Mouse (Mus musculus) forebrain, postnatal 0 days (tissue): Measurements from ENCODE around the gene Cers5. TPM values are rescaled to one million over a fixed set of nuclear protein-coding genes. Genes with fewer than 3 reads are reported as not detected.

Source experiments
- ATAC-seq: fragments of 200-750 bp; cut with Nextera tagmentation; 2 replicates; pipeline ENCODE4 v1.8.0; 2017; ENCODE audit warnings: mild to moderate bottlenecking, moderate library complexity
- DNase-seq: peaks from one replicate; pipeline ENCODE4 v3.0.0-alpha.2; 2015
- H3K27ac ChIP-seq: fragments of 300-500 bp; sonication (generic); 2 replicates; pipeline ENCODE4 v1.5.1; 2014; ENCODE audit warnings: low read depth, mild to moderate bottlenecking, antibody characterized with exemption, low read length, moderate library complexity, mixed read lengths
- H3K27me3 ChIP-seq: fragments of 300-500 bp; sonication (generic); 2 replicates; pipeline ENCODE4 v1.6.1; 2014; ENCODE audit warnings: mild to moderate bottlenecking, low read length, mixed read lengths; ENCODE audit not compliant: insufficient read depth
- H3K36me3 ChIP-seq: fragments of 300-500 bp; sonication (generic); 2 replicates; pipeline ENCODE4 v1.6.1; 2014; ENCODE audit warnings: mild to moderate bottlenecking, moderate library complexity; ENCODE audit not compliant: insufficient read depth
- H3K4me1 ChIP-seq: fragments of 300-500 bp; sonication (generic); 2 replicates; pipeline ENCODE4 v1.6.1; 2014; ENCODE audit warnings: antibody characterized with exemption; ENCODE audit not compliant: insufficient read depth
- H3K4me2 ChIP-seq: fragments of 300-500 bp; sonication (generic); 2 replicates; pipeline ENCODE4 v1.6.1; 2014; ENCODE audit warnings: low read depth, mild to moderate bottlenecking, moderate library complexity
- H3K4me3 ChIP-seq: fragments of 300-500 bp; sonication (generic); 2 replicates; pipeline ENCODE4 v1.5.1; 2014; ENCODE audit warnings: low read depth, low read length, mixed read lengths
- H3K9ac ChIP-seq: fragments of 300-500 bp; sonication (generic); 2 replicates; pipeline ENCODE4 v1.6.1; 2014; ENCODE audit warnings: mild to moderate bottlenecking
- H3K9me3 ChIP-seq: fragments of 300-500 bp; sonication (generic); 2 replicates; pipeline ENCODE4 v1.6.1; 2016; ENCODE audit warnings: low read length
- CTCF ChIP-seq: sonication (generic); IDR thresholded peaks from 2 replicates; pipeline ENCODE4 v1.5.1; 2016; ENCODE audit warnings: antibody characterized with exemption, control low read depth, low read depth
- WGBS: fragments of 180-500 bp; shearing (Covaris S2); extraction: QIAGEN DNeasy Blood & Tissue Kit; methylation state at CpG from one replicate; pipeline ENCODE4 v1.1.7; 2014; 5-methylcytosine and 5-hydroxymethylcytosine counted together
- polyA plus RNA-seq: library from polyadenylated mRNA; unstranded; fragments of >200 nt; fragmentation: Nextera tagmentation; extraction: Ambion mirVana; gene quantifications from 2 replicates; pipeline ENCODE4 v1.2.1, GENCODE M21; 2015
- total RNA-seq: library from RNA; depleted of rRNA; stranded (reverse); fragments of >200 nt; gene quantifications from 2 replicates; pipeline ENCODE4 v1.2.3, GENCODE M21; 2014; rRNA removed

Gene Cers5
- total and polyA plus RNA-seq, 2 experiments from 2014 or later = 76.8 to 99.2 TPM

- WGBS = 57% methylated on average over 9 of the region's 9 CpGs
- Histone ChIP-seq H3K9me3 (no peaks in the 10 kb centered on the region), H3K4me3 (no peak overlapping the region), H3K4me2 (no peak overlapping the region), H3K36me3 (peaks cover 22% of the 10 kb centered on the region), H3K4me1 (no peaks in the 10 kb centered on the region), H3K27ac (no peak overlapping the region), H3K9ac (no peak overlapping the region), H3K27me3 (no peaks in the 10 kb centered on the region)
- TF ChIP-seq CTCF = no peak
- peak; percentile 45; the same call in 1 of the 2 replicates for ATAC-seq
- DNase-seq = no peak
Measured at GRCm38 (mm10) chr15:99691976-99692375, 80.7 kb downstream of the Cers5 start.

- no peaks in the 10 kb centered on the region for H3K9me3 ChIP-seq
- no peaks in the 10 kb centered on the region for H3K27me3 ChIP-seq
- no peak overlapping the region for H3K4me3 ChIP-seq
- TF ChIP-seq CTCF = no peak
- H3K4me1 ChIP-seq = no peaks in the 10 kb centered on the region
- 25% methylated on average over 4 of the region's 4 CpGs for WGBS
- H3K9ac ChIP-seq = no peak overlapping the region
- peaks cover 12% of the 10 kb centered on the region for H3K36me3 ChIP-seq
- ATAC-seq (no peak), DNase-seq (no peak)
- no peak overlapping the region for H3K27ac ChIP-seq
- H3K4me2 ChIP-seq = no peak overlapping the region
Measured at GRCm38 (mm10) chr15:99690924-99691323, 81.8 kb downstream of the Cers5 start.

DNA sequence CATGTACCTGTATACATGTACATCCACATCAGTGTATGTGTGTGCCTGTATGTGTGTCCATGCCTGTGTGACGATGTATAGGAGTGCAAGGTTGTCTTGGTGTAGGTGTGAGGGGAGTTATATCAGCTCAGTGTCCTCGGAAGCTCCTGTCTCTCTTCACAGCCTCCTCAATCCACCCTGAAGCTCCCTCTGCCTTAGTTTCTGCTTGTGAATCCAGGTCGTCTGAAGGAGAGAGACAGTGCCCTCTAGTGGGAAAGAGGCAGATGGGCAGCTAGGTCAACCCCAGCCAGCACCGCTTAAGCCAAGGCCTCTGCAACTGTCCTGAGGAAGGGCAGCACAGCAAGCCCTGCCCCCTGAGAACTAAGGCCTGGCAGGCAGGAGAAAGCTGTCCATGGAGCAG lies 84.0 kb downstream of the Cers5 start:
- DNase-seq = peak; percentile 74
- Histone ChIP-seq H3K9me3 (no peaks in the 10 kb centered on the region), H3K9ac (no peak overlapping the region), H3K27ac (no peak overlapping the region), H3K4me1 (no peaks in the 10 kb centered on the region), H3K36me3 (peaks cover 21% of the 10 kb centered on the region), H3K4me3 (no peak overlapping the region), H3K4me2 (no peak overlapping the region), H3K27me3 (no peaks in the 10 kb centered on the region)
- 8% methylated on average over 4 of the region's 4 CpGs for WGBS
- ATAC-seq = peak; percentile 73
- TF ChIP-seq CTCF = peak; percentile 95

Other genes starting within 250 kb of the Cers5 start
- gene Faim2, start 244.7 kb downstream of the Cers5 start, total RNA-seq = 19.2 and 25.6 TPM in 2 replicates
- 44.6 and 57.4 TPM in 2 replicates for gene Faim2, start 244.7 kb downstream of the Cers5 start, polyA plus RNA-seq
- not detected in 2 replicates for gene Aqp2, start 193.8 kb downstream of the Cers5 start, total RNA-seq
- gene Aqp2, start 193.8 kb downstream of the Cers5 start, polyA plus RNA-seq = not detected in 2 replicates
- 0.46 and 0.76 TPM in 2 replicates for gene Aqp5, start 182.1 kb downstream of the Cers5 start, total RNA-seq
- gene Aqp5, start 182.1 kb downstream of the Cers5 start, polyA plus RNA-seq = 0.59 and 0.64 TPM in 2 replicates
- gene Aqp6, start 171.5 kb downstream of the Cers5 start, total RNA-seq = not detected in 2 replicates
- gene Aqp6, start 171.5 kb downstream of the Cers5 start, polyA plus RNA-seq = 0.06 TPM in 1 of 2 replicates, not detected in the other
- gene Racgap1, start 121.2 kb downstream of the Cers5 start, total RNA-seq = 27.5 and 39.7 TPM in 2 replicates
- 31.7 and 34.2 TPM in 2 replicates for gene Racgap1, start 121.2 kb downstream of the Cers5 start, polyA plus RNA-seq
- gene Asic1, start 102.5 kb downstream of the Cers5 start, total RNA-seq = 81.9 and 99.1 TPM in 2 replicates
- gene Asic1, start 102.5 kb downstream of the Cers5 start, polyA plus RNA-seq = 24.7 and 28.1 TPM in 2 replicates
- 89.7 and 90.1 TPM in 2 replicates for gene Smarcd1, start 70.8 kb downstream of the Cers5 start, total RNA-seq
- gene Smarcd1, start 70.8 kb downstream of the Cers5 start, polyA plus RNA-seq = 93.6 and 107 TPM in 2 replicates
- not detected in 2 replicates for gene Gm17349, start 67.4 kb downstream of the Cers5 start, total RNA-seq
- gene Gm17349, start 67.4 kb downstream of the Cers5 start, polyA plus RNA-seq = not detected in 2 replicates
- gene Gpd1, start 55.4 kb downstream of the Cers5 start, total RNA-seq = 6.0 and 6.1 TPM in 2 replicates
- 3.9 and 4.3 TPM in 2 replicates for gene Gpd1, start 55.4 kb downstream of the Cers5 start, polyA plus RNA-seq
- gene Cox14, start 47.3 kb downstream of the Cers5 start, total RNA-seq = 69.0 and 86.2 TPM in 2 replicates
- gene Cox14, start 47.3 kb downstream of the Cers5 start, polyA plus RNA-seq = 177 and 209 TPM in 2 replicates
- gene Lima1, start 102.6 kb upstream of the Cers5 start, total RNA-seq = 9.7 and 12.5 TPM in 2 replicates
- 8.5 and 11.8 TPM in 2 replicates for gene Lima1, start 102.6 kb upstream of the Cers5 start, polyA plus RNA-seq
- gene Fam186a, start 194.2 kb upstream of the Cers5 start, total RNA-seq = under 0.01 TPM in 1 of 2 replicates, not detected in the other
- not detected in 2 replicates for gene Fam186a, start 194.2 kb upstream of the Cers5 start, polyA plus RNA-seq
- 39.1 and 48.6 TPM in 2 replicates for gene Larp4, start 197.2 kb upstream of the Cers5 start, total RNA-seq
- 12.4 and 19.1 TPM in 2 replicates for gene Larp4, start 197.2 kb upstream of the Cers5 start, polyA plus RNA-seq